Mouse (Mus musculus): ENCODE measurements around the gene Rab37.

The Rab37 gene

GRCm38 (mm10) chr11:115138597-115139262, 47.5 kb downstream of the Rab37 start:
- DNase-seq, result no peak

- no peak for DNase-seq
Measured at GRCm38 (mm10) chr11:115141970-115142369, 50.7 kb downstream of the Rab37 start.

GRCm38 (mm10) chr11:115147813-115148212, 56.6 kb downstream of the Rab37 start:
- no peak for DNase-seq

GRCm38 (mm10) chr11:115150741-115151254, 59.6 kb downstream of the Rab37 start:
- no peak for DNase-seq

- peak; percentile 70 for DNase-seq
Measured at GRCm38 (mm10) chr11:115151755-115152429, 60.7 kb downstream of the Rab37 start.

- no peak for DNase-seq
Measured at GRCm38 (mm10) chr11:115153088-115153487, 61.9 kb downstream of the Rab37 start.

GRCm38 (mm10) chr11:115153699-115154292, 62.6 kb downstream of the Rab37 start:
- DNase-seq, result peak; percentile 92

- DNase-seq, result peak; percentile 67
Measured at GRCm38 (mm10) chr11:115155053-115155634, 63.9 kb downstream of the Rab37 start.

GRCm38 (mm10) chr11:115157933-115158719, 66.9 kb downstream of the Rab37 start:
- DNase-seq, result peak; percentile 85

GRCm38 (mm10) chr11:115160016-115160797, 69.0 kb downstream of the Rab37 start:
- DNase-seq, result peak; percentile 82

- peak; percentile 99 for DNase-seq
Measured at GRCm38 (mm10) chr11:115160883-115161577, 69.8 kb downstream of the Rab37 start.

- peak; percentile 69 for DNase-seq
Measured at GRCm38 (mm10) chr11:115161578-115162204, 70.5 kb downstream of the Rab37 start.

GRCm38 (mm10) chr11:115162205-115162601, 71.0 kb downstream of the Rab37 start:
- no peak for DNase-seq

GRCm38 (mm10) chr11:115162832-115163480, 71.7 kb downstream of the Rab37 start, which contains the start of gene Slc9a3r1:
Slc9a3r1 (plus strand) TSS chr11:115163341.
- peak; percentile 100 for DNase-seq

- peak; percentile 87 for DNase-seq
Measured at GRCm38 (mm10) chr11:115163568-115164150, 72.4 kb downstream of the Rab37 start.

- peak; percentile 40 for DNase-seq
Measured at GRCm38 (mm10) chr11:115164341-115164975, 73.2 kb downstream of the Rab37 start.

- DNase-seq, result peak; percentile 36
Measured at GRCm38 (mm10) chr11:115164976-115165374, 73.7 kb downstream of the Rab37 start.

GRCm38 (mm10) chr11:115166776-115167175, 75.5 kb downstream of the Rab37 start:
- no peak for DNase-seq

GRCm38 (mm10) chr11:115167631-115168249, 76.5 kb downstream of the Rab37 start:
- DNase-seq, result no peak

Measured in thymus, postnatal 4 days (tissue).